Mouse (Mus musculus): ENCODE results near the gene Syt14. TPM values are rescaled to one million over a fixed set of nuclear protein-coding genes. Genes with fewer than 3 reads are reported as not detected.
A peak's percentile ranks its signal among the peaks of the same experiment; 100 is the strongest.

Gene Syt14
- polyA plus RNA-seq, 1 experiment from 2014 or later = 9.0 TPM

DNA sequence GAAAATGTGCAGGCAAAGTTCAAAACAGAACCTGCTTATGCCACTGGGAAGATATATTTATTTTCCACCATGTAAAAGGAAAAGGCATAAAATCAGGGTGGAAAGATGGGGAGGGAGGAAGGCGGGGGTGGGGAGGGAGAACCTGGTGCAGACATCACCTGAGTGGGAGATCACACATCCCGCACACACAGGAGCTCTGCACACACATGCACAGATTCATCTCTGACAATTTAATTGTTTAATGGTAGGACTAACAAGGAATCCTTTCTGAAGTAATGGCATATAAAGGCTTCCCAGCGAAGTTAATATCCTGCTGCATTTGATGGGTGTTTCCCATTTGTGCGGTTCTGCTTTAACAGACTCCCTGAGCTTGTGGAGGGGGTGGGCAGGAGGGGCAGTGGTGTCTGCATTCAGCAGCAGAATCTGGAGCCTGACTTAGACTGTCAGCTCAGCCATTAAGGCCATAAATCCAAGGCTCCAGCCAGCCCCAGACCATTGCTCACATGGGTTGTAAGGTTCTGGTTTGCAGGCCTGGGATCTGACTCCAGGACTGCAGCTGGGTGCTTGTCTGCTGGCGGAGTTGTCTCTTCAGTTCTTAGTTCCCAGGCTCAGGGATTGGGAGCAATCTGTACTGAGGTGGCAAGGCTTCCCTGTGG, 174.1 kb downstream of the Syt14 start:
- no peak overlapping the region for H3K4me3 ChIP-seq (replicated peaks; ENCODE audit: low read length)
- H3K9ac ChIP-seq (replicated peaks; ENCODE audit: low read depth, low read length) = 0 out of 2 replicates have a peak overlapping the region, but pooled peaks have one; percentile 15
- H3K9me3 ChIP-seq (ENCODE audit: control insufficient read depth, low read length) = no peaks in the 10 kb centered on the region
- no peaks in the 10 kb centered on the region for H3K27me3 ChIP-seq (replicated peaks; ENCODE audit: control insufficient read depth, insufficient read depth, low read length)
- 68% methylated on average over 5 of the region's 5 CpGs for WGBS
- peak overlapping the region; percentile 85 for H3K27ac ChIP-seq (ENCODE audit: low read length)
- H3K4me2 ChIP-seq (ENCODE audit: low read length) = no peak overlapping the region
- H3K4me1 ChIP-seq (replicated peaks; ENCODE audit: control insufficient read depth, insufficient read depth, low read length) = peaks cover 5% of the 10 kb centered on the region; the same call in 1 of the 2 replicates
- H3K36me3 ChIP-seq (ENCODE audit: control insufficient read depth, insufficient read depth) = no peaks in the 10 kb centered on the region
- ATAC-seq = peak; percentile 80

DNA sequence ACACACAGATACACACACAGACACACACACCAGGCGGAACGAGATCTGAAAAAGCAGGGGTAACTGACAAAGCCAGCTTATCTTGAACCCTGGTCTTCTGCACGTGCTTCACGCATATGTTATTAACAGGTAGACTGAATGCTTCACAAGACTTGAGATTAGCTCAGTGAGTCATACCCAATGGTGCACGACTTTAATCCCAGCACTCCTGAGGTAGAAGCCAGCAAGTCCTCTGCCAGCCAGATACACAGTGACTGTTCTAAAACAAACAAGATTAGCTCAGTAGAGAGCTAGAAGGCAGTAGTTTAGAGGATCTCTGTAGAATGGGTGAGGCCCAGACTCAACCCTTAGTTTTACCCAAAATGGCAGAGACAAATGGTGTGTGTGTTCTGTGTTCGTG, 175.3 kb downstream of the Syt14 start:
- ATAC-seq = no peak
- H3K27ac ChIP-seq (ENCODE audit: low read length) = no peak overlapping the region; the same call in 1 of the 2 replicates
- WGBS = 61% methylated on average over 6 of the region's 6 CpGs
- no peaks in the 10 kb centered on the region for H3K36me3 ChIP-seq (ENCODE audit: control insufficient read depth, insufficient read depth)
- no peak overlapping the region for H3K4me3 ChIP-seq (replicated peaks; ENCODE audit: low read length)
- no peak overlapping the region for H3K9ac ChIP-seq (replicated peaks; ENCODE audit: low read depth, low read length)
- peaks cover 14% of the 10 kb centered on the region for H3K4me1 ChIP-seq (replicated peaks; ENCODE audit: control insufficient read depth, insufficient read depth, low read length)
- H3K4me2 ChIP-seq (ENCODE audit: low read length) = no peak overlapping the region
- H3K27me3 ChIP-seq (replicated peaks; ENCODE audit: control insufficient read depth, insufficient read depth, low read length) = no peaks in the 10 kb centered on the region
- no peaks in the 10 kb centered on the region for H3K9me3 ChIP-seq (ENCODE audit: control insufficient read depth, low read length)

- peaks cover 32% of the 10 kb centered on the region for H3K4me1 ChIP-seq (replicated peaks; ENCODE audit: control insufficient read depth, insufficient read depth, low read length)
- H3K9ac ChIP-seq (replicated peaks; ENCODE audit: low read depth, low read length) = no peak overlapping the region
- H3K4me2 ChIP-seq (ENCODE audit: low read length) = no peak overlapping the region
- ATAC-seq = no peak
- no peaks in the 10 kb centered on the region for H3K36me3 ChIP-seq (ENCODE audit: control insufficient read depth, insufficient read depth)
- 85% methylated on average over 5 of the region's 5 CpGs for WGBS
- H3K4me3 ChIP-seq (replicated peaks; ENCODE audit: low read length) = no peak overlapping the region
- H3K27ac ChIP-seq (ENCODE audit: low read length) = no peak overlapping the region
- H3K27me3 ChIP-seq (replicated peaks; ENCODE audit: control insufficient read depth, insufficient read depth, low read length) = no peaks in the 10 kb centered on the region
- H3K9me3 ChIP-seq (ENCODE audit: control insufficient read depth, low read length) = no peaks in the 10 kb centered on the region
Observed at GRCm38 (mm10) chr1:192857582-192857981, 178.0 kb downstream of the Syt14 start.

DNA sequence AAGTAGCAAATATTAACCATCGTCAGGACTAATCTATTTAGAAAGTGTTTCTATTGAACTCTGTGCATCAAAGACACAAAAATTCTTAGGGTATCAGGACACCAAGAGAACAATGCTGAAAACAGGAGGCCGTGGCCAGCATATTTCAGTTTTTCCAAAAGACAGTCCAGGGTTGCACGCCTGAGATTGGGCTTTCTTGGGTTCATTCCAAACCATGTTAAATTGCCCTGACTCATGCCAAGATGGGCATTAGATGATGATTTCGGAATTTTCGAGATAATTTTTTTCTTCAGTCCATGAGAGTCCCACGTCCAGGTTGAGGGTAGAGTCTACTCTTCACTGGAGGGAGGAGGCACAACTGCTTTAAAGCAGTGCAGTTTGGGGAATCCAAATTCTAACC, 178.6 kb downstream of the Syt14 start:
- no peak overlapping the region for H3K9ac ChIP-seq (replicated peaks; ENCODE audit: low read depth, low read length)
- no peaks in the 10 kb centered on the region for H3K36me3 ChIP-seq (ENCODE audit: control insufficient read depth, insufficient read depth)
- H3K27ac ChIP-seq (ENCODE audit: low read length) = no peak overlapping the region
- H3K9me3 ChIP-seq (ENCODE audit: control insufficient read depth, low read length) = no peaks in the 10 kb centered on the region
- WGBS = 49% methylated on average over 6 of the region's 6 CpGs
- H3K27me3 ChIP-seq (replicated peaks; ENCODE audit: control insufficient read depth, insufficient read depth, low read length) = no peaks in the 10 kb centered on the region
- H3K4me3 ChIP-seq (replicated peaks; ENCODE audit: low read length) = no peak overlapping the region
- ATAC-seq = no peak
- no peak overlapping the region for H3K4me2 ChIP-seq (ENCODE audit: low read length)
- peaks cover 39% of the 10 kb centered on the region for H3K4me1 ChIP-seq (replicated peaks; ENCODE audit: control insufficient read depth, insufficient read depth, low read length)

GRCm38 (mm10) chr1:192856411-192856810, 179.2 kb downstream of the Syt14 start:
- Histone ChIP-seq H3K4me2 (ENCODE audit: low read length) (no peak overlapping the region), H3K4me3 (replicated peaks; ENCODE audit: low read length) (no peak overlapping the region), H3K27me3 (replicated peaks; ENCODE audit: control insufficient read depth, insufficient read depth, low read length) (no peaks in the 10 kb centered on the region), H3K9me3 (ENCODE audit: control insufficient read depth, low read length) (no peaks in the 10 kb centered on the region), H3K27ac (ENCODE audit: low read length) (0 out of 2 replicates have a peak overlapping the region, but pooled peaks have one; percentile 39), H3K4me1 (replicated peaks; ENCODE audit: control insufficient read depth, insufficient read depth, low read length) (peaks cover 44% of the 10 kb centered on the region), H3K36me3 (ENCODE audit: control insufficient read depth, insufficient read depth) (no peaks in the 10 kb centered on the region), H3K9ac (replicated peaks; ENCODE audit: low read depth, low read length) (no peak overlapping the region)
- 14% methylated on average over 10 of the region's 10 CpGs for WGBS
- ATAC-seq = 0 out of 2 replicates have a peak, but pooled peaks have one; percentile 13

- peak within 1 kb of the TSS; percentile 96 for H3K9ac ChIP-seq (replicated peaks; ENCODE audit: low read depth, low read length)
- no peaks in the 10 kb centered on the region for H3K27me3 ChIP-seq (replicated peaks; ENCODE audit: control insufficient read depth, insufficient read depth, low read length)
- H3K4me2 ChIP-seq (ENCODE audit: low read length) = peak within 1 kb of the TSS; percentile 68
- WGBS = under 1% methylated on average over 75 of the region's 75 CpGs
- peak within 1 kb of the TSS; percentile 95 for H3K27ac ChIP-seq (ENCODE audit: low read length)
- peak; percentile 49 for ATAC-seq
- no peaks in the 10 kb centered on the region for H3K9me3 ChIP-seq (ENCODE audit: control insufficient read depth, low read length)
- H3K4me3 ChIP-seq (replicated peaks; ENCODE audit: low read length) = peak within 1 kb of the TSS; percentile 83
- peaks cover 51% of the 10 kb centered on the region for H3K4me1 ChIP-seq (replicated peaks; ENCODE audit: control insufficient read depth, insufficient read depth, low read length)
- H3K36me3 ChIP-seq (ENCODE audit: control insufficient read depth, insufficient read depth) = no peaks in the 10 kb centered on the region
Observed at GRCm38 (mm10) chr1:192855474-192856230, 179.9 kb downstream of the Syt14 start, which contains the start of gene Sertad4. Gene Sertad4 (minus strand): TSS chr1:192855756.

DNA sequence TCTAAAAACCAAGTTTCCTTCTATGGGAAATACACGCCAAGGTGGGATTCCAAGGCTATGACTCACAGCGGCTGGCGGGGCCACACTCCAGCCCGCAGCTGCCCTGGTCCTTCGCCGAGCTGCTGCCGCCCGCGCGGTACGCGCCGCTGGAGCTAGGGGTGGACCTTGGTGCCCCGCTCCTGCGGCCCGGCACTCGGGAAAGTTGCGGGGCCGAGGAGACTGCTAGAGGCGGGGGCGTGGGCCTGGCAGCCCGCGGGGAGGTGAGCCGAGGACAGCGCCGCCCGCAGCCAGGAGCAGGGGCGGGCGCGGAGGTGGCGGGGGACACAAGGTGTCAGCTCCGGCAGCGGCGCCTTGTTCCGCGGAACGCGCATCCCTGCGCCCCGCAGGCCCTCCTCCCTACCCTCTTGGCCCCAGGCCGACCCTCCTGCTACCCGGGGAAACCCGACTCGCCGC, 180.7 kb downstream of the Syt14 start:
- peak overlapping the region; percentile 96 for H3K9ac ChIP-seq (replicated peaks; ENCODE audit: low read depth, low read length)
- peak overlapping the region; percentile 83 for H3K4me3 ChIP-seq (replicated peaks; ENCODE audit: low read length)
- peak overlapping the region; percentile 95 for H3K27ac ChIP-seq (ENCODE audit: low read length)
- H3K4me2 ChIP-seq (ENCODE audit: low read length) = peak overlapping the region; percentile 68
- H3K9me3 ChIP-seq (ENCODE audit: control insufficient read depth, low read length) = no peaks in the 10 kb centered on the region
- no peaks in the 10 kb centered on the region for H3K27me3 ChIP-seq (replicated peaks; ENCODE audit: control insufficient read depth, insufficient read depth, low read length)
- H3K4me1 ChIP-seq (replicated peaks; ENCODE audit: control insufficient read depth, insufficient read depth, low read length) = peaks cover 54% of the 10 kb centered on the region
- peak; percentile 34 for ATAC-seq
- WGBS = under 1% methylated on average over 34 of the region's 45 CpGs
- no peaks in the 10 kb centered on the region; the same call in 1 of the 2 replicates for H3K36me3 ChIP-seq (ENCODE audit: control insufficient read depth, insufficient read depth)

DNA sequence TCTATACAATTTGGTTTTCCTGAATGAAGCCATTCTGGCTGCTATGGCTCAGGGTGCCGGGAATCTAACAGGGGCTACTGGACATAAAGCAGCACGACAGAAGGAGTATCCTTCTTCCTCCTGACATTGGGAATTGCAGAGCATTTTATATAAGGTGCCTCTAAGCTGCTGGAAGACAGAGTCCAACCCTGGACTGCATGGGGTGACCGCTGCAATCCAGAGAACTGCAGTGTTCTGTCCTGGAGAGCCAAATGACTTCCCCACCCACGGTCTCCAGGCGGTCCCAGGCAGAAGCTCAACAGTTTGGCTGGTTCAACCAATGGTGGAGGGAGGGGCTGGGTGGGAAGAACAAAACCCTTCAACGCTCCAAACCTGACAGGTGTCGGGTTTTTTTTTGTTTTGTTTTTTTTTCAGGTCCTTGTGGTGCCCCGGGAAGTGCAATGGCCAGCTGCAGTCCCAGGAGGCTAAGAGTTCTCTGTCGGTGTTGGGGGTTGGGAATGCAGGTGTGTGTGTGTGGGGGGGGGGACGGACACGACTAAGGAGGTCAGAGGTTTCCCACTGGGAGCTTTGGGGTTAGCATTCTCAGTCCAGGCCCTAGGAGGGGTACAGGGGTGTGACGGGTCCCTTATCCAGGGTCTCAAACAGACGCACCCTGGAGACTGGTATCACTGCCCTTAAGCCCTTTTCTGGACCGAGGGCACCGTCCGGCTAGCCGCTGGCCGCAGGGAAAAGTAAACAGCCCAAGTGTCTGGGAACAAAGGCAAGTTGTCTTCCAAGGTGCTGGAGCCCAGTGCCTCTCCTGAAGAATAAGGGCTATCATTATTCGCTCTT, 181.4 kb downstream of the Syt14 start:
- Histone ChIP-seq H3K27me3 (replicated peaks; ENCODE audit: control insufficient read depth, insufficient read depth, low read length) (no peaks in the 10 kb centered on the region), H3K4me2 (ENCODE audit: low read length) (peak overlapping the region; percentile 68), H3K27ac (ENCODE audit: low read length) (peak overlapping the region; percentile 95), H3K9me3 (ENCODE audit: control insufficient read depth, low read length) (no peaks in the 10 kb centered on the region), H3K9ac (replicated peaks; ENCODE audit: low read depth, low read length) (peak overlapping the region; percentile 96), H3K4me1 (replicated peaks; ENCODE audit: control insufficient read depth, insufficient read depth, low read length) (peaks cover 54% of the 10 kb centered on the region), H3K4me3 (replicated peaks; ENCODE audit: low read length) (peak overlapping the region; percentile 83), H3K36me3 (ENCODE audit: control insufficient read depth, insufficient read depth) (no peaks in the 10 kb centered on the region; the same call in 1 of the 2 replicates)
- no peak for ATAC-seq
- WGBS = 5% methylated on average over 19 of the region's 19 CpGs

Data from forebrain, embryonic 16.5 days (tissue).